Mouse (Mus musculus) MEL (cell line): ENCODE measurements around the gene Pik3ip1. TPM values are rescaled to one million over a fixed set of nuclear protein-coding genes. Genes with fewer than 3 reads are reported as not detected.

Experiments
- DNase-seq: peaks from one replicate; pipeline ENCODE4 v3.0.0; 2011; ENCODE audit warnings: low read depth, low spot score
- H3K27ac ChIP-seq: 2 replicates; pipeline ENCODE4 v1.5.1; 2012; ENCODE audit warnings: low read depth, mild to moderate bottlenecking, control low read depth, low read length, moderate library complexity; ENCODE audit not compliant: control insufficient read depth
- H3K27me3 ChIP-seq, 2 experiments: fragments of 150-350 bp in 1 of 2; sonication (generic) in 1 of 2; 2 replicates each; pipeline ENCODE4 v1.6.1; 2012; ENCODE audit warnings: low read length in 2 of 2, mild to moderate bottlenecking in 2 of 2, improper control_type of control experiment in 1 of 2, moderate library complexity in 1 of 2; ENCODE audit not compliant: insufficient read depth in 2 of 2, control insufficient read depth in 1 of 2
- H3K36me3 ChIP-seq, 2 experiments: 2 replicates each; pipeline ENCODE4 v1.6.1; 2012 to 2014; ENCODE audit warnings: low read length in 2 of 2, improper control_type of control experiment in 1 of 2, inconsistent platforms in 1 of 2, mild to moderate bottlenecking in 1 of 2; ENCODE audit not compliant: insufficient read depth in 2 of 2, control insufficient read depth in 1 of 2
- H3K4me1 ChIP-seq, 2 experiments: fragments of 150-350 bp in 1 of 2; sonication (generic) in 1 of 2; 2 replicates each; pipeline ENCODE4 v1.6.1; 2012; ENCODE audit warnings: low read length in 2 of 2, improper control_type of control experiment in 1 of 2, mild to moderate bottlenecking in 1 of 2; ENCODE audit not compliant: insufficient read depth in 2 of 2, control insufficient read depth in 1 of 2
- H3K4me3 ChIP-seq, 2 experiments: fragments of 150-350 bp in 1 of 2; sonication (generic) in 1 of 2; 2 replicates each; pipeline ENCODE4 v1.5.1; 2012; ENCODE audit warnings: low read depth in 2 of 2, low read length in 2 of 2, mild to moderate bottlenecking in 2 of 2, moderate library complexity in 2 of 2, control low read depth in 1 of 2, improper control_type of control experiment in 1 of 2; ENCODE audit not compliant: control insufficient read depth in 1 of 2, insufficient read depth in 1 of 2
- H3K79me2 ChIP-seq: 2 replicates; pipeline ENCODE4 v1.6.1; 2012; ENCODE audit warnings: mild to moderate bottlenecking, low read length, moderate library complexity; ENCODE audit not compliant: control insufficient read depth, poor library complexity, insufficient read depth
- H3K9ac ChIP-seq: 2 replicates; pipeline ENCODE4 v1.6.1; 2012; ENCODE audit warnings: low read depth, mild to moderate bottlenecking, control low read depth, low read length, moderate library complexity; ENCODE audit not compliant: control insufficient read depth, poor library complexity, severe bottlenecking
- H3K9me3 ChIP-seq: fragments of 150-350 bp; sonication (generic); replicated peaks from 2 replicates; pipeline ENCODE4 v1.6.1; 2012; ENCODE audit warnings: mild to moderate bottlenecking, low read length, improper control_type of control experiment, moderate library complexity; ENCODE audit not compliant: insufficient read depth
- BHLHE40 ChIP-seq: IDR thresholded peaks from 2 replicates; pipeline ENCODE4 v1.6.1; 2012; ENCODE audit warnings: low read depth, mild to moderate bottlenecking, inconsistent platforms, low read length, improper control_type of control experiment, borderline replicate concordance
- CHD2 ChIP-seq: IDR thresholded peaks from 2 replicates; pipeline ENCODE4 v1.6.1; 2011; ENCODE audit warnings: low read length, improper control_type of control experiment
- CTCF ChIP-seq, 3 experiments: IDR thresholded peaks in 2 of 3; conservative IDR thresholded peaks in 1 of 3; 2 replicates each; pipeline ENCODE4 v1.5.1; 2011 to 2012; ENCODE audit warnings: low read length in 3 of 3, low read depth in 2 of 3, mild to moderate bottlenecking in 2 of 3, improper control_type of control experiment in 1 of 3, inconsistent platforms in 1 of 3, mixed read lengths in 1 of 3, moderate library complexity in 1 of 3; ENCODE audit not compliant: control insufficient read depth in 1 of 3, insufficient read depth in 1 of 3, poor library complexity in 1 of 3, severe bottlenecking in 1 of 3
- ELF1 ChIP-seq: IDR thresholded peaks from 2 replicates; pipeline ENCODE4 v1.6.1; 2014; ENCODE audit warnings: low read depth, mild to moderate bottlenecking, inconsistent platforms, low read length, improper control_type of control experiment, moderate library complexity
- EP300 ChIP-seq, 2 experiments: IDR thresholded peaks; 2 replicates each; pipeline ENCODE4 v1.6.1; 2011; ENCODE audit warnings: improper control_type of control experiment in 2 of 2, low read length in 2 of 2, low read depth in 1 of 2, mild to moderate bottlenecking in 1 of 2
- ETS1 ChIP-seq: IDR thresholded peaks from 2 replicates; pipeline ENCODE4 v1.6.1; 2012; ENCODE audit warnings: low read depth, mild to moderate bottlenecking, inconsistent platforms, low read length, improper control_type of control experiment, moderate library complexity
- GATA1 ChIP-seq: IDR thresholded peaks from 2 replicates; pipeline ENCODE4 v1.6.1; 2011; ENCODE audit warnings: low read depth, low read length, improper control_type of control experiment
- HCFC1 ChIP-seq: IDR thresholded peaks from 2 replicates; pipeline ENCODE4 v1.6.1; 2012; ENCODE audit warnings: low read depth, mild to moderate bottlenecking, inconsistent platforms, low read length, improper control_type of control experiment, moderate library complexity
- MAZ ChIP-seq: IDR thresholded peaks from 2 replicates; pipeline ENCODE4 v1.6.1; 2012; ENCODE audit warnings: low read depth, mild to moderate bottlenecking, inconsistent platforms, low read length, improper control_type of control experiment
- MYC ChIP-seq: IDR thresholded peaks from 2 replicates; pipeline ENCODE4 v1.6.1; 2011; ENCODE audit warnings: low read depth, mild to moderate bottlenecking, low read length, improper control_type of control experiment, moderate library complexity
- NELFE ChIP-seq: IDR thresholded peaks from 2 replicates; pipeline ENCODE4 v1.6.1; 2011; ENCODE audit warnings: low read depth, low read length, improper control_type of control experiment
- POLR2A ChIP-seq, 2 experiments: IDR thresholded peaks; 2 replicates each; pipeline ENCODE4 v1.6.1; 2011 to 2012; ENCODE audit warnings: low read length in 2 of 2, mild to moderate bottlenecking in 2 of 2, control low read depth in 1 of 2, improper control_type of control experiment in 1 of 2, low read depth in 1 of 2, moderate library complexity in 1 of 2; ENCODE audit not compliant: control insufficient read depth in 1 of 2, insufficient read depth in 1 of 2, poor library complexity in 1 of 2
- POLR2AphosphoS2 ChIP-seq: IDR thresholded peaks from 2 replicates; pipeline ENCODE4 v1.6.1; 2011; ENCODE audit warnings: low read length, improper control_type of control experiment
- SIN3A ChIP-seq: IDR thresholded peaks from 2 replicates; pipeline ENCODE4 v1.6.1; 2012; ENCODE audit warnings: low read length, improper control_type of control experiment, inconsistent platforms
- TCF12 ChIP-seq: IDR thresholded peaks from 2 replicates; pipeline ENCODE4 v1.6.1; 2014; ENCODE audit warnings: low read depth, mild to moderate bottlenecking, inconsistent platforms, low read length, improper control_type of control experiment, moderate library complexity
- UBTF ChIP-seq: IDR thresholded peaks from 2 replicates; pipeline ENCODE4 v1.6.1; 2012; ENCODE audit warnings: low read depth, mild to moderate bottlenecking, inconsistent platforms, low read length, improper control_type of control experiment, moderate library complexity, borderline replicate concordance; ENCODE audit not compliant: insufficient read depth
- USF1 ChIP-seq: IDR thresholded peaks from 2 replicates; pipeline ENCODE4 v1.6.1; 2014; ENCODE audit warnings: low read depth, mild to moderate bottlenecking, inconsistent platforms, low read length, improper control_type of control experiment, moderate library complexity
- USF2 ChIP-seq, 2 experiments: IDR thresholded peaks; 2 replicates each; pipeline ENCODE4 v1.6.1; 2011 to 2012; ENCODE audit warnings: improper control_type of control experiment in 2 of 2, low read length in 2 of 2, borderline replicate concordance in 1 of 2, inconsistent platforms in 1 of 2, low read depth in 1 of 2, mild to moderate bottlenecking in 1 of 2; ENCODE audit not compliant: insufficient read depth in 1 of 2
- ZC3H11A ChIP-seq: IDR thresholded peaks from 2 replicates; pipeline ENCODE4 v1.6.1; 2012; ENCODE audit warnings: low read depth, mild to moderate bottlenecking, inconsistent platforms, low read length, improper control_type of control experiment
- ZMIZ1 ChIP-seq: IDR thresholded peaks from 2 replicates; pipeline ENCODE4 v1.6.1; 2012; ENCODE audit warnings: low read depth, mild to moderate bottlenecking, inconsistent platforms, low read length, improper control_type of control experiment, moderate library complexity
- polyA plus RNA-seq, 2 experiments: library from polyadenylated mRNA; stranded (reverse) in 1 of 2; unstranded in 1 of 2; fragments of >175 nt in 1 of 2; fragments of >200 nt in 1 of 2; gene quantifications; 2 replicates each; pipeline versions ENCODE4 v1.2.1 to v1.2.4; 2012; ENCODE audit warnings: low replicate concordance in 2 of 2, low read depth in 1 of 2; ENCODE audit not compliant: insufficient read length in 2 of 2, insufficient read depth in 1 of 2, missing spikeins in 1 of 2
- total RNA-seq: library from RNA; depleted of rRNA; stranded (reverse); fragments of 300-350 nt; gene quantifications from 2 replicates; pipeline ENCODE4 v1.2.3, GENCODE M21; 2012

Gene Pik3ip1
- total and polyA plus RNA-seq, 3 experiments, result 1.7 to 2.7 TPM; not detected in 1

- peak; percentile 1 to 53; a peak in 2 of 4 replicates for TF ChIP-seq EP300 (IDR thresholded peaks at IDR 0.05; ENCODE audit: low read depth in 1 of 2, low read length in 2 of 2)
- TF ChIP-seq UBTF, result no peak
- TF ChIP-seq GATA1, result no peak
Measured at GRCm38 (mm10) chr11:3311586-3312347, 18.4 kb upstream of the Pik3ip1 start (continued).

GRCm38 (mm10) chr11:3313294-3313693, 16.9 kb upstream of the Pik3ip1 start:
- Histone ChIP-seq H3K79me2 (no peaks in the 10 kb centered on the region), H3K9me3 (no peaks in the 10 kb centered on the region), H3K9ac (peak overlapping the region; percentile 32), H3K36me3 (peaks cover 7 to 47% of the 10 kb centered on the region in 2 experiments), H3K4me3 (no peak overlapping the region), H3K27me3 (no peaks in the 10 kb centered on the region), H3K27ac (peak overlapping the region; percentile 78), H3K4me1 (peaks cover 35 to 47% of the 10 kb centered on the region in 2 experiments)
- TF ChIP-seq ZC3H11A, result peak; percentile 17; the same call in 1 of the 2 replicates
- TF ChIP-seq CHD2, result peak; percentile 51
- peak; percentile 31; the same call in 1 of the 2 replicates for TF ChIP-seq BHLHE40
- no peak for TF ChIP-seq MAZ
- TF ChIP-seq ZMIZ1, result no peak
- peak; percentile 96 for TF ChIP-seq GATA1
- TF ChIP-seq CTCF (IDR thresholded peaks at IDR 0.05 in 2 of 3, conservative IDR thresholded peaks at IDR 0.05 in 1 of 3; ENCODE audit: control insufficient read depth in 1 of 3, insufficient read depth in 1 of 3, low read depth in 2 of 3, low read length in 3 of 3, poor library complexity in 1 of 3, severe bottlenecking in 1 of 3), result no peak
- no peak for TF ChIP-seq MYC
- peak; percentile 70 to 79 for TF ChIP-seq EP300 (IDR thresholded peaks at IDR 0.05; ENCODE audit: low read depth in 1 of 2, low read length in 2 of 2)
- TF ChIP-seq USF2 (IDR thresholded peaks at IDR 0.05; ENCODE audit: borderline replicate concordance in 1 of 2, insufficient read depth in 1 of 2, low read depth in 1 of 2, low read length in 2 of 2), result no peak
- TF ChIP-seq SIN3A, result peak; percentile 34
- TF ChIP-seq ELF1, result no peak
- peak; percentile 69 for TF ChIP-seq TCF12
- TF ChIP-seq POLR2A (IDR thresholded peaks at IDR 0.05; ENCODE audit: control insufficient read depth in 1 of 2, insufficient read depth in 1 of 2, low read depth in 1 of 2, low read length in 2 of 2, poor library complexity in 1 of 2), result no peak
- TF ChIP-seq NELFE, result 0 out of 2 replicates have a peak, but pooled peaks have one; percentile 22
- no peak for TF ChIP-seq USF1
- peak; percentile 29; the same call in 1 of the 2 replicates for TF ChIP-seq HCFC1
- peak; percentile 81 for TF ChIP-seq ETS1
- no peak for TF ChIP-seq POLR2AphosphoS2
- DNase-seq, result peak; percentile 78
